Mouse (Mus musculus) frontal cortex, postnatal 14 days (tissue): Measurements from ENCODE around the gene Slc24a4.

Source experiments
- DNase-seq, 2 experiments: peaks; one replicate each; pipeline ENCODE4 v3.0.0; 2022; ENCODE audit warnings: low spot score in 2 of 2

Slc24a4 gene

DNA sequence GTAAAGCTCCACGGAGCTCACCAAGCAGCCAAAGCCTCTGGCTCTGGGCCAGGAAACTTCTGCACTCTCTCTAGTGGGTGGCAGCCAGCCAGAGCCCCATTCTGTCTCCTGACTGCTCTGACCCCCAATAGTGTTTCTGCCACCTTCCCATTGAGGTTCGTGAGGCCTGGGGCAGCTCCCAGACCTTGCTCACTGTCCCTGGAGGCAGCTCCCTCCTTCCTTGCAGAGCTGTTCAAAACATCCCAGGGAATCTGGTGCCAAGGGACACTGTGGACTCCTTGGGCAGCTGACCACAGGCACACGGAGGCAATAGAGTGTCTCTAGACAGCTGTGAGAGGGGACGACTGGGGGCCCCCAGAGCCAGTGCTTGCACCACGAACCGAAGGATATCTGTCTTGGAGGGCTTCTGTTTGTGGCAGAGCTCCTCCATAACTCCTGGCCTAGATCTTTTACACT lies 179.5 kb downstream of the Slc24a4 start:
- peak in 1 of 2 experiments; percentile 38 for DNase-seq

DNA sequence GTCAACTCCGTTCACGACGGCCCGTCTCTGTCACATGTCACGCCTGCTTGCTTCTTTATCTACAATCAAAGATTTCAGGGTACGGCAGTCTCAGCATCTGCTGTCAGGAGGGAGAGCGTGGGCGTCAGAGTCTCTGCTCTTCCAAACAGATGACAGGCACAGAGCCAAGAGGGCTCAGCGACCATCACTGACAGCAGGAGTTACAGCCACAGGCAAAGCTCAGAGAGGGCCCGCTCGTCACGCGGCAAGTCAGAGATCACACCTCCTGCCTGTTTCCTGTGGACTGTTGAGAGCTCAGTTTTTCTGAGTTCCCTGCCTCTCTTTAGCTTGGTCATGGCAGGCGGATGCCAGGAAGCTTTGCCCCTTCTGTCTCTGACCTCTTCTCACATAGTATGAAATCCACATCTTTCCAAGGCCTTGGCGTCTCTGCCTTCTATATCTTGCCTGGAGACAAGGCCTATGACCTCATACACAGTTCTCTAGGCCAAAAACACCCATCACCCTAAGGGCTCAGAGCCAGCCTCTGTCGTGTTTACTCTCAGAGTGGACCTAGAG lies 180.0 kb downstream of the Slc24a4 start:
- DNase-seq: peak; percentile 48 to 66

DNA sequence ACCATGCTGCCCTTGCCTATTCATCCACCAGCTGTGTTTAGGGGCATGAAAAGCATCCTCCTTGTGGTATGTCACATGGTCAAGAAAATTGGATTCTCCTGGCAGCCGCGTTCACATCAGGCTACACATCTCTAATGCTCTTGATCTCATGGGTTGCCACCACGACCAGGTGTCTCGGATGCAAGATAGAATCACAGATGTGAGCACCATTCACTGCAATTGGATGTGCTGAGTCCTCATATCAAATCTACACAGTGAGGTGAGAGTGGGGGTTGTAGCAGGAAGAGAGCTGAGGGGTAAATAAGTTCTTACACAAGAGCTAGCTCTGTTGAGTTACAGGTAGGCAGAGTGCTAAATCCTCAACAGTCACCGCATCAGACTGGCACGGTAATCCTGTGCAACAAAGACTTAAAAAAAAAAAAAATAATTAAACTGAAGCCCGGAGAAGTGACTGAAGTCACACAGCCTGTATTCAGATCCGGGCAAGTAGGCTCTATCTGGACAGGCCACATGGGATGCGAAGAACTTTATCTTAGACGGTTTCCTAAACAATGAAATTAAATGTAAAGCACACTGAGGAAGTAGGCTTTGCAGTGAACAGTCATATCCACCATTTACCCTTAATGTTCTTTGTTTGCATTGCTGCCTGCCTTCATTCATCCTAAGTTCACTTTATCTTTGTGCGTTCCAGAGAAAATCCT lies 180.7 kb downstream of the Slc24a4 start:
- no peak for DNase-seq

DNA sequence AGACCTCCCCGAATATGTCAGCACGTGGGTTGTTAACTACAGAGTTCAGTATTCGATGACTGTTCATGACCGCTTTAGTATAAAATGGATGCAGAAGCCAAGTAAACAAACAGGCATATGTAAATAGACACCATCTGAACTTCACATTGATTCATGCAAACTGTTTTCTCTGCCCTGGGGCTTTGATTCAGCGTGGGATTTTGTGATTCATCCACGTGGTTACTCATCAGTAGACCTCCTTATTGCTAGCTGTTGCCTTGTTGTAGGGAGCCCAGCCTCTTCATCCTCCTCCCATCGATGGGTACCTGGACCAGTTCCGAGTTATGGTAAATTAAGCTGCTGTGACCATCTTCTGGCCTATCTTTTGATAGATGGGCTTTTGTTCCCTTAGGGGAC lies 181.3 kb downstream of the Slc24a4 start:
- no peak for DNase-seq

DNA sequence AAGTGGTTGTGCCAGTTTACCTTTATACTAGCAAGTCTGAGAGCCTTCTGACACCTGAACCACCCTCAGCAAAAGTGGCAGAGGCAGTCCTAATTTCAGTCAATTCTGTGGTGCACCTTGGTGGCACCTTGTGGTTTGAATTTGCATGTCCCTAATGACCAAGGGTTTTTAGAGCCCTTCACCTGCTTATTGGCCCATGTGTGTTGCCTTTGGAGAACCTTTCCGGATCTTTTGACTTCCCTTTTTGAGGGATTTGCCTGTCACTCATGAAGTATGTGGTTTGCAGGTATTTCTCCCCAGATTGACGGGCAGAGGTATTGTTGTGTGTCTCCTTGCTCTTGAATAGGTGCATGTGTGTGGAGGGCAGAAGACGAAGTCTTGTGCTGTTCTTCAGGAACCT lies 181.7 kb downstream of the Slc24a4 start:
- no peak for DNase-seq

DNA sequence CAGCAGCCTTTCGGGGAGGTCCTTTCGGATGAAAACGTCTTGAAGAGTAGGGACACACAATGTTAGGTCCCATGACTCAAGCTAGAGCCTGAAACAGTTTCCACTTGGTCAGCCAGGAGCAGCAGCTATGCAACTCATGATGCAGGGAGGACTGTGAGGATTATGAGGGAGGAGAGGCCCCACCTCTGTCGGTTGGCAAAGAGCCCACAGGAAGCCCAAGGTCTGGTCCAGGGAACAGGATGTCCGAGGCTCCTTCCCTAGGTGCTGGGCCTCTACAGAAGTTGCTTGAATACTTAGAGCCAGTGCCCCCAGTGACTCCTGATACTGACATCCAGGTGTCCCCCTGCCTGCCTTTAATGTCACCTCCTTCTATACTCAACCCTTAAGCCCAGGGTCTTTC lies 182.9 kb downstream of the Slc24a4 start:
- DNase-seq: no peak
